Mouse (Mus musculus): Measurements from ENCODE around the gene Dnal1.
A peak's percentile ranks its signal among the peaks of the same experiment; 100 is the strongest.

Gene Dnal1

GRCm38 (mm10) chr12:84165631-84166373 is 51.6 kb downstream of the Dnal1 start:
- no peak for DNase-seq

- DNase-seq, result no peak
Observed at GRCm38 (mm10) chr12:84170610-84171009, 56.4 kb downstream of the Dnal1 start.

- no peak for DNase-seq
Observed at GRCm38 (mm10) chr12:84172216-84172615, 58.0 kb downstream of the Dnal1 start.

- DNase-seq, result no peak
Observed at GRCm38 (mm10) chr12:84172862-84173261, 58.7 kb downstream of the Dnal1 start.

GRCm38 (mm10) chr12:84173309-84173915 is 59.2 kb downstream of the Dnal1 start:
- no peak for DNase-seq

- DNase-seq, result peak; percentile 73
Observed at GRCm38 (mm10) chr12:84174190-84174811, 60.1 kb downstream of the Dnal1 start.

GRCm38 (mm10) chr12:84174871-84175270 is 60.7 kb downstream of the Dnal1 start:
- peak; percentile 93 for DNase-seq

GRCm38 (mm10) chr12:84175659-84176061 is 61.5 kb downstream of the Dnal1 start:
- peak; percentile 93 for DNase-seq

GRCm38 (mm10) chr12:84176126-84176769 is 62.1 kb downstream of the Dnal1 start:
- DNase-seq, result no peak

- peak; percentile 59 for DNase-seq
Observed at GRCm38 (mm10) chr12:84176886-84177765, 63.0 kb downstream of the Dnal1 start.

- DNase-seq, result no peak
Observed at GRCm38 (mm10) chr12:84178052-84178451, 63.9 kb downstream of the Dnal1 start.

- DNase-seq, result no peak
Observed at GRCm38 (mm10) chr12:84178652-84179445, 64.7 kb downstream of the Dnal1 start.

GRCm38 (mm10) chr12:84180090-84180489 is 65.9 kb downstream of the Dnal1 start:
- no peak for DNase-seq

- DNase-seq, result peak; percentile 88
Observed at GRCm38 (mm10) chr12:84180701-84181435, 66.7 kb downstream of the Dnal1 start.

- DNase-seq, result no peak
Observed at GRCm38 (mm10) chr12:84181999-84182398, 67.8 kb downstream of the Dnal1 start.

GRCm38 (mm10) chr12:84184979-84185378 is 70.8 kb downstream of the Dnal1 start:
- DNase-seq, result no peak

GRCm38 (mm10) chr12:84185547-84185946 is 71.4 kb downstream of the Dnal1 start:
- no peak for DNase-seq

- DNase-seq, result no peak
Observed at GRCm38 (mm10) chr12:84186536-84186935, 72.4 kb downstream of the Dnal1 start.

- DNase-seq, result peak; percentile 81
Observed at GRCm38 (mm10) chr12:84186950-84187349, 72.8 kb downstream of the Dnal1 start.

GRCm38 (mm10) chr12:84187752-84188601 is 73.8 kb downstream of the Dnal1 start:
- DNase-seq, result peak; percentile 66
